Mouse (Mus musculus) lung, adult 2 months (tissue): ENCODE measurements around the gene Ppp1r16b.

Source experiments
- CTCF ChIP-seq: fragments of 200-500 bp; IDR thresholded peaks from 2 replicates; pipeline ENCODE4 v1.5.1; 2011; ENCODE audit warnings: mild to moderate bottlenecking, low read length, control low read depth; ENCODE audit not compliant: insufficient read depth
- POLR2A ChIP-seq: fragments of 200-500 bp; IDR thresholded peaks from 2 replicates; pipeline ENCODE4 v1.6.1; 2011; ENCODE audit warnings: low read depth, mild to moderate bottlenecking, control low read depth, low read length, borderline replicate concordance; ENCODE audit errors: extremely low read depth

DNA sequence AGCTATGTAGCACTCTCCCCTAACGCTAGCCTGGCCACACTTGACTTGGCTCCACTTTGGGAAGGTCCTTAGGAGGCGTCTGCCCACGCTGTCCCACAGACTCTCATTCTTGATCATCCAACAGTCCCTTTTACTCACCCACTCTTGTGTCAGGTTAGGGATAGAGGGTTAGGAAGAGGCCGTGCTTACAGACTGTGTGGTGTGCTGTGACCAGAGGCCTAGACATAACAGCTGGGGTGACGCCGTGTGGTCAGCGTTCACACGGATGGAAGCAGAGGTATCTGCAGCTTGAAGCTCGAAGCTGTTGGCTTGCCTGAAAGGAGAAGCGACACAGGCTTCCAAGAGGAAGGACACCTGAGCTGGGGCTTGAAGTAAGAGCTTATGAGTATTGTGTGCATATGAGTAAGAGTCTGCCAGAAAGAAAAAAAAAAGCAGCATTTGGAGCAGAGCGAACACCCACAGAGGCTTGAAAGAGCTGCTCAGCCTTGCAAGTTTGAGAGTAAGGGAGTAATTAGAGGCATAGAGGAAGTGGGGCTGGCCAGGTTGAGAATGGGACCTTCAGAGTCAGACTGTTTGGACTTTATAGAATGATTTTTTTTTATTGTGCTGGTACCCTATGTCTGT lies 78.4 kb downstream of the Ppp1r16b start:
- TF ChIP-seq CTCF = no peak
- TF ChIP-seq POLR2A = no peak
